Mouse (Mus musculus): ENCODE data around the gene Tnfrsf22. TPM values are rescaled to one million over a fixed set of nuclear protein-coding genes. Genes with fewer than 3 reads are reported as not detected.

Gene Tnfrsf22
- total RNA-seq, 2 experiments from 2014 or later: 1.6 TPM

Other genes with a start within 250 kb of the Tnfrsf22 start
- gene Cdkn1c, start 188.6 kb downstream of the Tnfrsf22 start, total RNA-seq (2021): 10 to 100 TPM; 18.6 to 21.6 TPM
- under 1 TPM; 0.17 to 0.32 TPM for gene Slc22a18, start 175.9 kb downstream of the Tnfrsf22 start, total RNA-seq (2021)
- not detected for gene Phlda2, start 146.5 kb downstream of the Tnfrsf22 start, total RNA-seq (2021)
- 100 to 1,000 TPM; 191 to 200 TPM for gene Nap1l4, start 100.6 kb downstream of the Tnfrsf22 start, total RNA-seq (2021)
- gene Cars, start 49.6 kb downstream of the Tnfrsf22 start, total RNA-seq (2021): 10 to 100 TPM; 37.3 to 39.9 TPM
- gene Tnfrsf26, start 20.9 kb downstream of the Tnfrsf22 start, total RNA-seq (2021): under 1 TPM; 0.19 to 0.21 TPM
- gene Tnfrsf23, start 36.2 kb upstream of the Tnfrsf22 start, total RNA-seq (2021): 1 to 10 TPM; 4.8 TPM
- gene Osbpl5, start 107.3 kb upstream of the Tnfrsf22 start, total RNA-seq (2021): 10 to 100 TPM; 14.4 to 15.4 TPM
- under 1 TPM; 0.43 to 0.71 TPM for gene Mrgprg, start 117.3 kb upstream of the Tnfrsf22 start, total RNA-seq (2021)
- gene Mrgpre, start 134.8 kb upstream of the Tnfrsf22 start, total RNA-seq (2021): under 1 TPM; 0.68 to 0.71 TPM
- 1 to 10 TPM; 3.0 to 3.8 TPM for gene Nadsyn1, start 173.2 kb upstream of the Tnfrsf22 start, total RNA-seq (2021)
- 1 to 10 TPM; 3.7 to 4.0 TPM for gene Dhcr7, start 173.5 kb upstream of the Tnfrsf22 start, total RNA-seq (2021)
- not detected for gene Gm498, start 217.2 kb upstream of the Tnfrsf22 start, total RNA-seq (2021)